Mouse (Mus musculus) liver, adult 2 months (tissue): ENCODE results near the gene Vps37b.

Experiments
- CTCF ChIP-seq: fragments of 200-500 bp; IDR thresholded peaks from 2 replicates; pipeline ENCODE4 v1.5.1; 2011; ENCODE audit warnings: low read depth, low read length, control low read depth
- POLR2A ChIP-seq: fragments of 200-500 bp; IDR thresholded peaks from 2 replicates; pipeline ENCODE4 v1.6.1; 2011; ENCODE audit warnings: low read length, control low read depth; ENCODE audit not compliant: insufficient read depth; ENCODE audit errors: extremely low read depth

DNA sequence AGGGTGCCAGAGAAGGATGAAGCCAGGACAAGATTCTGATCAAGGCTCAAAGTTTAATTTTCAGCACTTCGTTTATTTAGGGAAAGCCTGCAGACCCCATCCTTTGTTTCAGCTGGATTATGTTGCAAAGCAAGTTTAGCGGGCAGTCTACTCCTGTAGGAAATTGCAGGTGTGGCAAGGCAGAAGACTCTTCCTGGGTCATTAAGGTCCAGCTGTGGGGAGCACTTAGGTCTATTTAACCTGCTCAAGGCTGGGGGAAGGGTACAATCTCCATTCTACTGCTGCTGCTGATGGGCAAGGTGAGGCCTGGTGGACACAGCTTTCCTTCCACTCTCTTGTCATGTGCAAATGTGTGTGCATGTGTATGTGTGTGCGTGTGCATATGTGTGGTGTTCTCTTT is 73.1 kb downstream of the Vps37b start:
- no peak for TF ChIP-seq POLR2A
- no peak for TF ChIP-seq CTCF
